Mouse (Mus musculus) liver, embryonic 15.5 days (tissue): Measurements from ENCODE around the gene Glb1l2. TPM values are rescaled to one million over a fixed set of nuclear protein-coding genes. Genes with fewer than 3 reads are reported as not detected.

Source experiments
- ATAC-seq: fragments of 200-750 bp; cut with Nextera tagmentation; 2 replicates; pipeline ENCODE4 v1.8.0; 2017; ENCODE audit warnings: moderate number of reproducible peaks, mild to moderate bottlenecking, moderate library complexity; ENCODE audit not compliant: insufficient read depth
- H3K27ac ChIP-seq: fragments of 300-500 bp; sonication (generic); replicated peaks from 2 replicates; pipeline ENCODE4 v1.5.1; 2015; ENCODE audit warnings: mild to moderate bottlenecking, inconsistent platforms
- H3K27me3 ChIP-seq: fragments of 300-500 bp; sonication (generic); 2 replicates; pipeline ENCODE4 v1.6.1; 2015; ENCODE audit warnings: mild to moderate bottlenecking, inconsistent platforms
- H3K36me3 ChIP-seq: fragments of 300-500 bp; sonication (generic); replicated peaks from 2 replicates; pipeline ENCODE4 v1.6.1; 2015; ENCODE audit warnings: moderate library complexity, mild to moderate bottlenecking, inconsistent platforms
- H3K4me1 ChIP-seq: fragments of 300-500 bp; sonication (generic); replicated peaks from 2 replicates; pipeline ENCODE4 v1.6.1; 2015; ENCODE audit warnings: inconsistent platforms
- H3K4me2 ChIP-seq: fragments of 300-500 bp; sonication (generic); 2 replicates; pipeline ENCODE4 v1.6.1; 2015; ENCODE audit warnings: moderate library complexity, mild to moderate bottlenecking, inconsistent platforms
- H3K4me3 ChIP-seq: fragments of 300-500 bp; sonication (generic); replicated peaks from 2 replicates; pipeline ENCODE4 v1.5.1; 2015; ENCODE audit warnings: mild to moderate bottlenecking, inconsistent platforms
- H3K9ac ChIP-seq: fragments of 300-500 bp; sonication (generic); 2 replicates; pipeline ENCODE4 v1.6.1; 2015; ENCODE audit warnings: moderate library complexity, mild to moderate bottlenecking, inconsistent platforms
- H3K9me3 ChIP-seq: fragments of 300-500 bp; sonication (generic); replicated peaks from 2 replicates; pipeline ENCODE4 v1.6.1; 2016; ENCODE audit warnings: inconsistent platforms
- WGBS: fragments of 180-500 bp; shearing (Covaris S2); methylation state at CpG from one replicate; pipeline ENCODE4 v1.1.7; 2015; ENCODE audit warnings: mixed read lengths; ENCODE audit not compliant: insufficient replicate concordance; 5-methylcytosine and 5-hydroxymethylcytosine counted together
- polyA plus RNA-seq: library from polyadenylated mRNA; unstranded; fragments of >200 nt; fragmentation: Nextera tagmentation; extraction: Ambion mirVana; gene quantifications from 2 replicates; pipeline ENCODE4 v1.2.1, GENCODE M21; 2015

Gene Glb1l2
- polyA plus RNA-seq = 0.08 and 0.09 TPM in 2 replicates

- Histone ChIP-seq H3K27me3 (no peaks in the 10 kb centered on the region), H3K4me1 (peaks cover 7% of the 10 kb centered on the region; the same call in 1 of the 2 replicates), H3K9ac (no peak within 1 kb of the TSS), H3K4me3 (peak within 1 kb of the TSS; percentile 32), H3K4me2 (peak within 1 kb of the TSS; percentile 56), H3K9me3 (no peaks in the 10 kb centered on the region), H3K27ac (no peak within 1 kb of the TSS), H3K36me3 (no peaks in the 10 kb centered on the region)
- peak; percentile 96 for ATAC-seq
- WGBS = 3% methylated on average over 33 of the region's 33 CpGs
These were observed at the start of gene Glb1l2 for GRCm38 (mm10) chr9:26805935-26806666. Gene Glb1l2, minus strand, starts transcription at chr9:26806468.

GRCm38 (mm10) chr9:26831089-26831488, 24.8 kb upstream of the Glb1l2 start:
- no peak overlapping the region for H3K27ac ChIP-seq
- ATAC-seq = no peak

GRCm38 (mm10) chr9:26819942-26820341, 13.7 kb upstream of the Glb1l2 start:
- H3K4me2 ChIP-seq = no peak overlapping the region
- H3K27me3 ChIP-seq = no peaks in the 10 kb centered on the region
- no peak for ATAC-seq
- no peak overlapping the region for H3K4me3 ChIP-seq
- no peak overlapping the region for H3K27ac ChIP-seq
- 48% methylated on average over 1 of the region's 1 CpGs for WGBS
- no peaks in the 10 kb centered on the region for H3K4me1 ChIP-seq
- H3K36me3 ChIP-seq = no peaks in the 10 kb centered on the region
- H3K9ac ChIP-seq = no peak overlapping the region
- no peaks in the 10 kb centered on the region for H3K9me3 ChIP-seq

More at GRCm38 (mm10) chr9:26831089-26831488, 24.8 kb upstream of the Glb1l2 start:
- WGBS = 51% methylated on average over 3 of the region's 3 CpGs
- no peaks in the 10 kb centered on the region for H3K9me3 ChIP-seq
- H3K9ac ChIP-seq = no peak overlapping the region
- no peak overlapping the region for H3K4me3 ChIP-seq
- no peaks in the 10 kb centered on the region for H3K4me1 ChIP-seq
- H3K4me2 ChIP-seq = no peak overlapping the region
- no peaks in the 10 kb centered on the region for H3K27me3 ChIP-seq
- H3K36me3 ChIP-seq = no peaks in the 10 kb centered on the region

GRCm38 (mm10) chr9:26808735-26809134, 2.5 kb upstream of the Glb1l2 start:
- WGBS = 52% methylated on average over 2 of the region's 2 CpGs
- H3K4me2 ChIP-seq = no peak overlapping the region
- H3K27ac ChIP-seq = no peak overlapping the region
- ATAC-seq = no peak
- H3K9ac ChIP-seq = no peak overlapping the region
- H3K4me1 ChIP-seq = peaks cover 7% of the 10 kb centered on the region; the same call in 1 of the 2 replicates
- no peaks in the 10 kb centered on the region for H3K9me3 ChIP-seq
- H3K27me3 ChIP-seq = no peaks in the 10 kb centered on the region
- no peaks in the 10 kb centered on the region for H3K36me3 ChIP-seq
- no peak overlapping the region for H3K4me3 ChIP-seq

- Histone ChIP-seq H3K27ac (no peak overlapping the region), H3K4me2 (no peak overlapping the region), H3K9ac (no peak overlapping the region), H3K4me1 (peaks cover 7% of the 10 kb centered on the region; the same call in 1 of the 2 replicates), H3K4me3 (no peak overlapping the region), H3K9me3 (no peaks in the 10 kb centered on the region), H3K27me3 (no peaks in the 10 kb centered on the region), H3K36me3 (no peaks in the 10 kb centered on the region)
- ATAC-seq = no peak
These were observed 1.9 kb downstream of the Glb1l2 start for GRCm38 (mm10) chr9:26804321-26804720.

GRCm38 (mm10) chr9:26800357-26800756, 5.9 kb downstream of the Glb1l2 start:
- Histone ChIP-seq H3K4me2 (no peak overlapping the region), H3K27me3 (no peaks in the 10 kb centered on the region), H3K27ac (no peak overlapping the region), H3K36me3 (no peaks in the 10 kb centered on the region), H3K9me3 (no peaks in the 10 kb centered on the region), H3K4me1 (no peaks in the 10 kb centered on the region), H3K4me3 (no peak overlapping the region), H3K9ac (no peak overlapping the region)
- ATAC-seq = no peak
- WGBS = 68% methylated on average over 2 of the region's 2 CpGs

GRCm38 (mm10) chr9:26798731-26799130, 7.5 kb downstream of the Glb1l2 start:
- Histone ChIP-seq H3K4me3 (no peak overlapping the region), H3K36me3 (no peaks in the 10 kb centered on the region), H3K9me3 (no peaks in the 10 kb centered on the region), H3K27ac (no peak overlapping the region), H3K27me3 (no peaks in the 10 kb centered on the region), H3K9ac (no peak overlapping the region), H3K4me2 (no peak overlapping the region), H3K4me1 (no peaks in the 10 kb centered on the region)
- WGBS = 39% methylated on average over 1 of the region's 1 CpGs
- ATAC-seq = no peak

- no peaks in the 10 kb centered on the region for H3K4me1 ChIP-seq
- no peaks in the 10 kb centered on the region for H3K9me3 ChIP-seq
- no peak overlapping the region for H3K4me2 ChIP-seq
- no peak overlapping the region for H3K4me3 ChIP-seq
- ATAC-seq = no peak
- no peak overlapping the region for H3K9ac ChIP-seq
- no peak overlapping the region for H3K27ac ChIP-seq
- WGBS = 63% methylated on average over 3 of the region's 3 CpGs
- H3K27me3 ChIP-seq = no peaks in the 10 kb centered on the region
- H3K36me3 ChIP-seq = no peaks in the 10 kb centered on the region
These were observed 8.1 kb downstream of the Glb1l2 start for GRCm38 (mm10) chr9:26798205-26798604.

- Histone ChIP-seq H3K36me3 (no peaks in the 10 kb centered on the region), H3K9me3 (no peaks in the 10 kb centered on the region), H3K4me2 (no peak overlapping the region), H3K4me1 (no peaks in the 10 kb centered on the region), H3K4me3 (no peak overlapping the region), H3K27me3 (no peaks in the 10 kb centered on the region), H3K9ac (no peak overlapping the region), H3K27ac (no peak overlapping the region)
- WGBS = 44% methylated on average over 3 of the region's 3 CpGs
- ATAC-seq = no peak
These were observed 13.4 kb downstream of the Glb1l2 start for GRCm38 (mm10) chr9:26792829-26793228.

GRCm38 (mm10) chr9:26783414-26783975, 22.8 kb downstream of the Glb1l2 start:
- no peak for ATAC-seq
- no peaks in the 10 kb centered on the region for H3K9me3 ChIP-seq
- no peaks in the 10 kb centered on the region for H3K4me1 ChIP-seq
- H3K36me3 ChIP-seq = no peaks in the 10 kb centered on the region
- no peak overlapping the region for H3K27ac ChIP-seq
- no peak overlapping the region for H3K9ac ChIP-seq
- WGBS = 33% methylated on average over 7 of the region's 7 CpGs
- no peak overlapping the region for H3K4me2 ChIP-seq
- H3K4me3 ChIP-seq = no peak overlapping the region
- H3K27me3 ChIP-seq = no peaks in the 10 kb centered on the region

GRCm38 (mm10) chr9:26778421-26778820, 27.8 kb downstream of the Glb1l2 start:
- 65% methylated on average over 7 of the region's 7 CpGs for WGBS
- no peak overlapping the region for H3K27ac ChIP-seq

More at GRCm38 (mm10) chr9:26778421-26778820, 27.8 kb downstream of the Glb1l2 start:
- Histone ChIP-seq H3K9me3 (no peaks in the 10 kb centered on the region), H3K4me2 (no peak overlapping the region), H3K9ac (no peak overlapping the region), H3K4me3 (no peak overlapping the region), H3K27me3 (no peaks in the 10 kb centered on the region), H3K4me1 (no peaks in the 10 kb centered on the region), H3K36me3 (no peaks in the 10 kb centered on the region)
- no peak for ATAC-seq
